Mouse (Mus musculus) midbrain, embryonic 13.5 days (tissue): ENCODE data around the gene Rbfox2. TPM values are rescaled to one million over a fixed set of nuclear protein-coding genes. Genes with fewer than 3 reads are reported as not detected.
A peak's percentile ranks its signal among the peaks of the same experiment; 100 is the strongest.

ENCODE experiments used
- ATAC-seq: fragments of 200-750 bp; cut with Nextera tagmentation; 2 replicates; pipeline ENCODE4 v1.8.0; 2017; ENCODE audit warnings: mild to moderate bottlenecking, moderate TSS enrichment, moderate library complexity
- H3K27ac ChIP-seq: fragments of 300-500 bp; sonication (generic); 2 replicates; pipeline ENCODE4 v1.5.1; 2015; ENCODE audit warnings: inconsistent platforms, mild to moderate bottlenecking, moderate library complexity
- H3K27me3 ChIP-seq: fragments of 300-500 bp; sonication (generic); 2 replicates; pipeline ENCODE4 v1.6.1; 2015; ENCODE audit warnings: mild to moderate bottlenecking, inconsistent platforms
- H3K36me3 ChIP-seq: fragments of 300-500 bp; sonication (generic); 2 replicates; pipeline ENCODE4 v1.6.1; 2015; ENCODE audit warnings: mild to moderate bottlenecking, inconsistent platforms
- H3K4me1 ChIP-seq: fragments of 300-500 bp; sonication (generic); replicated peaks from 2 replicates; pipeline ENCODE4 v1.6.1; 2015; ENCODE audit warnings: inconsistent platforms
- H3K4me2 ChIP-seq: fragments of 300-500 bp; sonication (generic); replicated peaks from 2 replicates; pipeline ENCODE4 v1.6.1; 2015; ENCODE audit warnings: moderate library complexity, mild to moderate bottlenecking, inconsistent platforms
- H3K4me3 ChIP-seq: fragments of 300-500 bp; sonication (generic); replicated peaks from 2 replicates; pipeline ENCODE4 v1.5.1; 2015; ENCODE audit warnings: mild to moderate bottlenecking, inconsistent platforms
- H3K9ac ChIP-seq: fragments of 300-500 bp; sonication (generic); replicated peaks from 2 replicates; pipeline ENCODE4 v1.6.1; 2015; ENCODE audit warnings: mild to moderate bottlenecking, inconsistent platforms
- H3K9me3 ChIP-seq: fragments of 300-500 bp; sonication (generic); 2 replicates; pipeline ENCODE4 v1.6.1; 2016; ENCODE audit warnings: mild to moderate bottlenecking, inconsistent platforms
- WGBS: fragments of 180-500 bp; shearing (Covaris S2); methylation state at CpG from one replicate; pipeline ENCODE4 v1.1.7; 2015; 5-methylcytosine and 5-hydroxymethylcytosine counted together
- polyA plus RNA-seq: library from polyadenylated mRNA; unstranded; fragments of >200 nt; fragmentation: Nextera tagmentation; extraction: Ambion mirVana; gene quantifications from 2 replicates; pipeline ENCODE4 v1.2.1, GENCODE M21; 2015

Gene Rbfox2
- polyA plus RNA-seq, 1 experiment from 2014 or later, result 154 TPM

- Histone ChIP-seq H3K4me3 (no peak overlapping the region), H3K4me1 (peaks cover 34% of the 10 kb centered on the region), H3K27me3 (no peaks in the 10 kb centered on the region), H3K36me3 (no peaks in the 10 kb centered on the region), H3K9me3 (no peaks in the 10 kb centered on the region), H3K9ac (no peak overlapping the region), H3K27ac (no peak overlapping the region), H3K4me2 (no peak overlapping the region)
- WGBS, result 92% methylated on average over 3 of the region's 3 CpGs
- no peak for ATAC-seq
Observed at GRCm38 (mm10) chr15:77218007-77218406, 88.8 kb downstream of the Rbfox2 start.

- 67% methylated on average over 1 of the region's 1 CpGs for WGBS
Observed at GRCm38 (mm10) chr15:77217523-77217922, 89.3 kb downstream of the Rbfox2 start.

GRCm38 (mm10) chr15:77216704-77217103 lies 90.1 kb downstream of the Rbfox2 start:
- no peak for ATAC-seq
- Histone ChIP-seq H3K27me3 (no peaks in the 10 kb centered on the region), H3K9ac (no peak overlapping the region), H3K4me1 (peaks cover 36% of the 10 kb centered on the region), H3K4me2 (no peak overlapping the region), H3K4me3 (no peak overlapping the region), H3K36me3 (no peaks in the 10 kb centered on the region), H3K9me3 (no peaks in the 10 kb centered on the region), H3K27ac (no peak overlapping the region)
- 90% methylated on average over 6 of the region's 6 CpGs for WGBS

More at GRCm38 (mm10) chr15:77217523-77217922, 89.3 kb downstream of the Rbfox2 start:
- no peak overlapping the region for H3K27ac ChIP-seq
- no peak overlapping the region for H3K9ac ChIP-seq
- no peaks in the 10 kb centered on the region for H3K27me3 ChIP-seq
- no peak overlapping the region for H3K4me3 ChIP-seq
- no peak overlapping the region for H3K4me2 ChIP-seq
- no peak for ATAC-seq
- H3K9me3 ChIP-seq, result no peaks in the 10 kb centered on the region
- H3K36me3 ChIP-seq, result no peaks in the 10 kb centered on the region
- peaks cover 36% of the 10 kb centered on the region for H3K4me1 ChIP-seq

- no peak for ATAC-seq
- peaks cover 36% of the 10 kb centered on the region for H3K4me1 ChIP-seq
- WGBS, result 18% methylated on average over 5 of the region's 5 CpGs
- no peak overlapping the region for H3K4me3 ChIP-seq
- H3K27ac ChIP-seq, result no peak overlapping the region
- no peak overlapping the region for H3K4me2 ChIP-seq
- H3K9me3 ChIP-seq, result no peaks in the 10 kb centered on the region
- H3K9ac ChIP-seq, result 0 out of 2 replicates have a peak overlapping the region, but pooled peaks have one; percentile 23
- no peaks in the 10 kb centered on the region for H3K36me3 ChIP-seq
- no peaks in the 10 kb centered on the region for H3K27me3 ChIP-seq
Observed at GRCm38 (mm10) chr15:77215178-77215800, 91.5 kb downstream of the Rbfox2 start.

GRCm38 (mm10) chr15:77214410-77215107 lies 92.2 kb downstream of the Rbfox2 start:
- no peak overlapping the region for H3K4me3 ChIP-seq
- H3K4me1 ChIP-seq, result peaks cover 35% of the 10 kb centered on the region
- H3K27ac ChIP-seq, result no peak overlapping the region
- no peak for ATAC-seq
- H3K4me2 ChIP-seq, result no peak overlapping the region
- H3K9ac ChIP-seq, result no peak overlapping the region
- 41% methylated on average over 8 of the region's 8 CpGs for WGBS
- no peaks in the 10 kb centered on the region for H3K9me3 ChIP-seq
- no peaks in the 10 kb centered on the region for H3K36me3 ChIP-seq
- no peaks in the 10 kb centered on the region for H3K27me3 ChIP-seq

GRCm38 (mm10) chr15:77213829-77214228 lies 93.0 kb downstream of the Rbfox2 start:
- Histone ChIP-seq H3K9me3 (no peaks in the 10 kb centered on the region), H3K4me1 (peaks cover 33% of the 10 kb centered on the region), H3K27ac (no peak overlapping the region), H3K9ac (no peak overlapping the region), H3K27me3 (no peaks in the 10 kb centered on the region), H3K36me3 (no peaks in the 10 kb centered on the region), H3K4me3 (no peak overlapping the region), H3K4me2 (no peak overlapping the region)
- 65% methylated on average over 5 of the region's 5 CpGs for WGBS
- no peak for ATAC-seq

- H3K9ac ChIP-seq, result no peak overlapping the region
- no peak overlapping the region for H3K4me3 ChIP-seq
- H3K4me1 ChIP-seq, result peaks cover 33% of the 10 kb centered on the region
- H3K4me2 ChIP-seq, result no peak overlapping the region
- 67% methylated on average over 7 of the region's 7 CpGs for WGBS
- no peak for ATAC-seq
- H3K36me3 ChIP-seq, result no peaks in the 10 kb centered on the region
- no peak overlapping the region for H3K27ac ChIP-seq
- no peaks in the 10 kb centered on the region for H3K9me3 ChIP-seq
- H3K27me3 ChIP-seq, result no peaks in the 10 kb centered on the region
Observed at GRCm38 (mm10) chr15:77212818-77213217, 94.0 kb downstream of the Rbfox2 start.

GRCm38 (mm10) chr15:77212217-77212757 lies 94.5 kb downstream of the Rbfox2 start:
- no peak overlapping the region for H3K9ac ChIP-seq
- H3K27ac ChIP-seq, result no peak overlapping the region
- H3K36me3 ChIP-seq, result no peaks in the 10 kb centered on the region
- H3K4me3 ChIP-seq, result no peak overlapping the region
- no peak for ATAC-seq
- no peaks in the 10 kb centered on the region for H3K9me3 ChIP-seq
- no peak overlapping the region for H3K4me2 ChIP-seq
- WGBS, result 76% methylated on average over 4 of the region's 4 CpGs
- no peaks in the 10 kb centered on the region for H3K27me3 ChIP-seq
- peaks cover 33% of the 10 kb centered on the region for H3K4me1 ChIP-seq

GRCm38 (mm10) chr15:77206996-77207395 lies 99.8 kb downstream of the Rbfox2 start:
- Histone ChIP-seq H3K36me3 (no peaks in the 10 kb centered on the region), H3K4me3 (no peak overlapping the region), H3K9ac (no peak overlapping the region), H3K9me3 (no peaks in the 10 kb centered on the region), H3K27ac (no peak overlapping the region), H3K4me2 (no peak overlapping the region), H3K4me1 (peaks cover 33% of the 10 kb centered on the region), H3K27me3 (no peaks in the 10 kb centered on the region)
- WGBS, result 73% methylated on average over 5 of the region's 5 CpGs
- no peak for ATAC-seq

GRCm38 (mm10) chr15:77204951-77205350 lies 101.9 kb downstream of the Rbfox2 start:
- Histone ChIP-seq H3K4me3 (no peak overlapping the region), H3K27me3 (no peaks in the 10 kb centered on the region), H3K27ac (no peak overlapping the region), H3K36me3 (no peaks in the 10 kb centered on the region), H3K4me2 (no peak overlapping the region), H3K9ac (no peak overlapping the region), H3K9me3 (no peaks in the 10 kb centered on the region), H3K4me1 (peaks cover 37% of the 10 kb centered on the region)
- 73% methylated on average over 7 of the region's 7 CpGs for WGBS
- no peak for ATAC-seq

- Histone ChIP-seq H3K27ac (peak overlapping the region; percentile 64), H3K9ac (no peak overlapping the region)
- 62% methylated on average over 14 of the region's 14 CpGs for WGBS
Observed at GRCm38 (mm10) chr15:77203255-77203981, 103.4 kb downstream of the Rbfox2 start.

GRCm38 (mm10) chr15:77202881-77203254 lies 103.9 kb downstream of the Rbfox2 start:
- no peak overlapping the region for H3K4me2 ChIP-seq
- no peaks in the 10 kb centered on the region for H3K9me3 ChIP-seq
- H3K36me3 ChIP-seq, result no peaks in the 10 kb centered on the region
- no peak overlapping the region for H3K4me3 ChIP-seq
- no peaks in the 10 kb centered on the region for H3K27me3 ChIP-seq
- H3K4me1 ChIP-seq, result peaks cover 34% of the 10 kb centered on the region
- H3K27ac ChIP-seq, result peak overlapping the region; percentile 64
- 84% methylated on average over 3 of the region's 3 CpGs for WGBS
- ATAC-seq, result no peak
- no peak overlapping the region for H3K9ac ChIP-seq

More at GRCm38 (mm10) chr15:77203255-77203981, 103.4 kb downstream of the Rbfox2 start:
- H3K4me3 ChIP-seq, result no peak overlapping the region
- no peaks in the 10 kb centered on the region for H3K9me3 ChIP-seq
- H3K36me3 ChIP-seq, result no peaks in the 10 kb centered on the region
- H3K27me3 ChIP-seq, result no peaks in the 10 kb centered on the region
- no peak overlapping the region for H3K4me2 ChIP-seq
- peak; percentile 30; the same call in 1 of the 2 replicates for ATAC-seq
- H3K4me1 ChIP-seq, result peaks cover 34% of the 10 kb centered on the region
